Mouse (Mus musculus): ENCODE data around the gene Dcun1d1. TPM values are rescaled to one million over a fixed set of nuclear protein-coding genes. Genes with fewer than 3 reads are reported as not detected.
A peak's percentile ranks its signal among the peaks of the same experiment; 100 is the strongest.

The Dcun1d1 gene
- 10 to 100 TPM; 55.9 to 72.4 TPM for total RNA-seq (2021)
- long read RNA-seq, experiment 1, full-length matches to known transcripts = 10 of 12 reads
- long read RNA-seq, experiment 1, partial matches to known transcripts = 2 of 12 reads
- long read RNA-seq, experiment 1, other reads (novel, unspliced or antisense) = 0 of 12 reads
- long read RNA-seq, experiment 2, full-length matches to known transcripts = 47 of 70 reads
- long read RNA-seq, experiment 2, partial matches to known transcripts = 7 of 70 reads
- long read RNA-seq, experiment 2, other reads (novel, unspliced or antisense) = 16 of 70 reads

DNA sequence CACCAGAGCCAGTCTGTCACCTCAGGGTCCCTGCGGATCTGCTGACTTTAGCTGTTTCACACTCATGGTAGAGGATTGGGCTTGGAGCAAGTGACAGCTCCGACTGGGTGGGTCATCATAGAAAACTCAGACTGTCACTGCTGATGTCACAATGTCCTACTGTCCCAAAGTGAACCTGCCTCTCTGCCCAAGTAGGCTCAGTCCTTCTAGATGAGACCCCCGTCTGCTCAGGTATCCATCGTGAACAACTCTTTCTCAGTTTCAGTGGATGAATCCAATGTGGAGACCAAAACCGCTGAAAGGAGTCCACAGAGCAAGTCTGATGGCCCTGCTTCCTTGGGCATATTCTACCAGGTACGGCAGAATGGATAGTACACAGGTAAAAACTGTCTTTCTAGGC lies at the start of gene Dcun1d1:
Gene Dcun1d1 (minus strand): TSS at position 101 of the 400 bp plus-strand sequence.
- no peak for DNase-seq (ENCODE audit: low spot score in 2 of 2)

DNA sequence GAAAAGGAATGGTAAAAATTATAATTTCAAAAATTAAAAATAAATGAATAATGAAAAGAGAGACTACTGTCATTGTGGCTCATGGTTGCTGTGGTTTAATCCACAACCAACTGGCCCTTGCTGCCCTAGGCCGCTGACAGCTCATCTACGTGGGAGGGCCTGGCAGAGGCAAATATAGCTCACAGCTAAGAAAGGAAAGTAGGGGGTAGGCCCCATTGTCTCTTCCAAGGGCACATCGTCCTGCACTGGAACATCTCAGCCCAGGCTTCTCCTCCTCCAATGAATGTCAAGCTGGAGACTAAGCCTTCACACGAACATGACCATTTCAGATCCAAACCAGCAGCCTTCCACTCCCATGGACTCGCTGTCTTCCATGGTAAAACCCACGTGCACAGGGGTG lies 49.0 kb upstream of the Dcun1d1 start:
- no peak for DNase-seq (ENCODE audit: low spot score in 2 of 2)

DNA sequence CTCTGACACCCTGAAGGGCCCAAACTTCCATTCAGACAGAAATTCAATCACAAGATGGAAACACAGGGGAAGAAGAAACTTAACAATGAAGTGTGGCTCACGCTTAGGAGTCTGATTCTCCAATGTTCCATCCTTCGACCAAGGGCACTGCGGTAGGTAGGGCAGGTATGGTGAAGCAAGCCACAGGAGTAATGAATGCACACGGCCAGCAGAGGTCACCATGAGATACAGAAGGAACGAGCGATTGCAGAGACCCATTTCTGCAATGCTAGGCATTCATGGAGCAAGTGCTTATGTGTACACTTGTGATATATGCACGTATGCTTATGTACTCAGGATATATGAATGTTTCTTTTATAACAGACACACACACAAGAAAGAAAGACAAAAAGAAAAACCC lies 36.3 kb upstream of the Dcun1d1 start:
- no peak for DNase-seq (ENCODE audit: low spot score in 2 of 2)

DNA sequence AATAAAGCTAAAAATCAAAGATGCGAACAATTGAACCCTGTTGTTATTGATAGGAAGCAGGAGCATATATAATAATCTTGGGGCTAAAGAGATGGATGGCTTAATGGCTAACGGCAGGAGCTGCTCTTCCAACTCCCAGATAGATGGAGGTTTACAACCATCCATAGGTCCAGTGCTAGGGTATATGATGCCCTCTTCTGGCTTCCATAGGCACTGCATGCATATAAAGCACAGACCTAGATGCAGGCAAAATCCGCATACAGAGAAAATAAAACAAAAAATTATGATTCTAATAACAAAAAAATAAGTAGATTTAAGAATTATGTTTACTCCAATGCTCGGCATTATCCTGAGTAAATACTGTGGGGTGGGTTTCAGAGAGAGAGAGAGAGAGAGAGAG lies 35.7 kb upstream of the Dcun1d1 start:
- DNase-seq (ENCODE audit: low spot score in 2 of 2) = no peak

DNA sequence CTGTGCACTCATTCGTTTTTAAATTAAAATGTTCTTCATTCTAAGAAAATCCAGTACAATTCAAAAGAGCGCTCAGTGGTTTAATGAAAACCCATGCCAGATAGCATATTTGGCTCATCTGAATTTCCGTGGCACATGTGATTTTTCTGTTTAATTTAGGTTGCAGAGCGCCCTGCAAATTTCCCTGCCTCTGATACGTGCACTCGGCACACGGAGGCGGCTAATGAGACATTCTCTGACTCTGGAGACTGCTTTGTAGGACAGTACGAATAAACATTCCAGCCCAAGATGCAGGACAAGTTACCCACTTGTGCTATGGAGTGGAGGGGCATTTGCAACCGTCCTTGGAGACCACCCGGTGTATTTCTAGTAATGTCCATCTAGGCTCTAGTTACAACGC lies 33.9 kb upstream of the Dcun1d1 start:
- no peak for DNase-seq (ENCODE audit: low spot score in 2 of 2)

DNA sequence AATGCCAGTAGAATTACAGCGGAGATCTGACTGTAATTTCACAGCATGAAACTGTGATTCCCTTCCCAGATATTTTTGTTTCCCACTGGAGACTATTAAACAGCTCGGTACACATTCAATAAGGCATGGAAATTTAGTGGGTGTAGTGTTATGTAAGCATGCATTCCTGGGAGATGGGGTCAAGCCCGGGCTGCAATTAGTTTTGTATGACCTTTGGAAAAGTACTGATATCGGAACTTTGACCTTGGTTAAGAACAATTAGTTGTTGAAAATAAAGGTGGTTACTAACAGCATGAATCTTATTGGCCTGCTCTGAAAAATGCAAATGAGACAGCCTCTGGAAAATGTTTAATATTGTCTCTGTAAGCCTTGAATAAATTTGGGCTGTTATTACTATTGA lies 33.2 kb upstream of the Dcun1d1 start:
- no peak for DNase-seq (ENCODE audit: low spot score in 2 of 2)

DNA sequence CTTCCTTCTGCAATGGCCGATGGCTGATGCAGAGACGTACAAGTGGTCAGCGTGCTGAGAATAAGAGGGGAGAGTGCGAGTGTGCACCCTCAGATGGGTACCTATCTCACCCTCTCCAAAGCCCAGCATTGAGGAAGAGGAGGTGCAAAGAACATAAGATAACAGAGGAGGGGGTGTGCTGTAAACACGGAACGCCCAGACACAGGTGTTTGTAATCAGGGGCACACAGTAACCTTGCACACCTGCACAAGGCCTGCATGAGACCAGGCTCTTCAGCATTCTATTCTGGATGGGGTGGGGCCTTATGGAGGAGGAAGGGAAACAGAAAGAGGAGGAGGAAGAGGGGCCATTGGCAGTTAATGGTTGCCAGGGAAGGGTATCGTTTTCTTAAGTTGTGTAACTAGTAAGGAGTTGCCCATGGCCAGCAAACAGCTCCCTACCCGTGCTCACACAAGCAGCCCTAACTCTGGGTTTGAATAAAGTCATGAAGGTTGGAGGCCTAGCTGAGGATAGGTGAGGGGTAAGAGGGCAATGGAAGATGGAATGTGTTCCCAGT lies 30.2 kb upstream of the Dcun1d1 start:
- no peak for DNase-seq (ENCODE audit: low spot score in 2 of 2)

DNA sequence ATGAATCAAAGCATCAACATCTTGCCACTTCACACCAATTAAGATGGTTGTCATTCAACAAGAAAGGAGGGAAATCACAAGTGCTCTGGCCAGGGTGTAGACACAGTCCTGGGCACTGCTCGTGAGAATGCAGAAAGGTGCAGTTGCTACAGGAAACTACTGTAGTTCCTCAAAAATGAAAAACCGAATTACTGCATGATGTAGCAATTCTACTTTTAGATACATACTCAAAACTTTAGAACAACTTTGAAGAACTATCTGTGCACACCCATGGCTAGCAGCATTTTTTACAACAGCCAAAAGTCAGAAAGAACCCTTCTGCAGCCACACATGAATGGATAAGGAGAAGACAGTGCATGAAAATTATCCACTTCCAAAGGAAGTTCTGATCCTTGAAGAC lies 29.2 kb upstream of the Dcun1d1 start:
- no peak for DNase-seq (ENCODE audit: low spot score in 2 of 2)

DNA sequence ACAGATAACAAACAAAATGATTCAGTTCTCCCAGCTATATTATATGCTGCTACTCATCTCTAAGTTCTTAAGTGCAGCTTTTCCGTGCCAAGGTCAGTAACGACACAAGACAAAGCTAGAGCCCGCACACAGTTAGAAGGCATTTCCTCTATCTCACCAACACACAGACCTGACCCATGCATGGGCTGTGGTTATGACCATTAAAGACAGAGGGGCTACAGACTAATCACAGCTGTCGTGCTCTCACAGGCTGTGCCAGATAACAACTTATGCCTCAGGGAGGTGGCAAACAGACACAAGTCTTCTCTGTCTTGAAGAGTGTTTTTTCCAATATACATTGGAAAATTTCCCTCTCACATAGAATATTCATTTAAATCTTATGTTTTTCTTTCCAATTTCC lies 27.7 kb upstream of the Dcun1d1 start:
- no peak for DNase-seq (ENCODE audit: low spot score in 2 of 2)

DNA sequence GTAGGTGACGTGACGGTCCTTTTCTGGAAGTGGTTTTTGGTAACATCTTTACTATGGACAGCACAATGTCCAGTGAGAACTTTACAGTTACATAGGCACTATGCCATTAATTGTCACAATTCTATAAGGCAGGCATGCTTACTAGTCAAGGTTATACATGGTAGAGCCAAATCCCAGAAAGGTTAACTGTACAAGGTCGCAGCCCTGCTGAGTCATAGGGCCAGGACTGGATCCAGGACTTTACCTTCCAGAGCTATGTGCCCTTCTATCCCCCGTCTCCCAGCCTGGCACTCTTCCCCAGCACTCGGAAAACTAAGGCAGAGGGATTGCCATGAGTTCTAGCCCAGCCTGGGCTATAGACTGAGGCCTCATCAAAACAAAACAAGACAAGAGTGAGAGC lies 26.7 kb upstream of the Dcun1d1 start:
- no peak for DNase-seq (ENCODE audit: low spot score in 2 of 2)

DNA sequence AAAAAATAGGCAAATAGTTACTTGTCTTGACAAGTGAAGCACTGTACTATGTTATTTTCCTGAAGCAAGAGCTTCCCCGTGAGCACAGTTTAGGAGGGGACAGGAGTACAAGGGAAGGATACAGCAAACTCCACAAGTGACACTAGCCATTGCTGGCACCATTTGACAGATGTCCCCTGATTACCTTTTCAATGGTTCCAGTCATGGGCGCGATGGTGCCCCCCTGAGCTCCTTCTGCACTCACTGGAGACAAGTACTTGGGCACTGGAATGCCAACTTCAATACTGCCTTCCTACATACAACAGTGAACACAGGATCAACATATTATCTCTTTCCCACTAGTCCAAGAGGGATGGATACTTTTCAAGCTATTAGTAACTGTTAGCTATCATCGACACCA lies 26.2 kb upstream of the Dcun1d1 start:
- no peak for DNase-seq (ENCODE audit: low spot score in 2 of 2)

DNA sequence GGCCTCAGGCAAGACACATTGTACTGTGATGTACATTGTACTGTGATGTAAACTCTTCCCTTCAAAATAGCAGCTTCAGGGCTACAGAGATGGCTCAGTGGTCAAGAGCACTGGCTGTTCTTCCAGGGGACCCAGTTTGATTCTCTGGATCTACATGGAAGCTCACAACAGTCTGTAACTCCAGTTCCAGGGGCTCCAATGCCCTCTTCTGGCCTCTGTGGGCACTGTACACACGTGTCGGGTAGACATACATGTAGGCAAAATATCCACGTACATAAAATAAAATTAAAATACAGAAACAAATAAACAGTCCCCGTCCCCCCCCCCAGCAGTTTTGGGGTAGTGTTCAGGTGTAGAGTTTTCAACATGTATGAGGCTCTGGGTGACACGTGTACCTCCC lies 25.7 kb upstream of the Dcun1d1 start:
- DNase-seq (ENCODE audit: low spot score in 2 of 2) = no peak

DNA sequence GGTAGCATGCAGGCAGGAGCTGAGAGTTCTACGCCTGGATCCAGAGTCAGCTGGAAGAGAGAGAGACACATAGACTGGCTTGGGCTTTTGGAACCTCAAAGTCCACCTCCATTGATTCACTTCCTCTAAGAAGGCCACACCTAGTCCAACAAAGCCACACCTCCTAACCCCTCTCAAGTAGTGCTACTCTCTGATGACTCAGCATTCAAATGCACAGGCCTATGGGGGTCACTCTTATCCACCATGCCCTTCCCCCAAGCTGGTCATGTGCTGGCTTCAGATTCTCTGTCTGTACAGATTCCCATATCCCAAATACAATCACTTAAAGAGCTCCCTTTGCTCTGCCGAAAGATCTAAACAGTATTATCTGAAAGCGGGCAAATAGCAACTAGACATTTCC lies 20.0 kb upstream of the Dcun1d1 start:
- DNase-seq (ENCODE audit: low spot score in 2 of 2) = no peak

DNA sequence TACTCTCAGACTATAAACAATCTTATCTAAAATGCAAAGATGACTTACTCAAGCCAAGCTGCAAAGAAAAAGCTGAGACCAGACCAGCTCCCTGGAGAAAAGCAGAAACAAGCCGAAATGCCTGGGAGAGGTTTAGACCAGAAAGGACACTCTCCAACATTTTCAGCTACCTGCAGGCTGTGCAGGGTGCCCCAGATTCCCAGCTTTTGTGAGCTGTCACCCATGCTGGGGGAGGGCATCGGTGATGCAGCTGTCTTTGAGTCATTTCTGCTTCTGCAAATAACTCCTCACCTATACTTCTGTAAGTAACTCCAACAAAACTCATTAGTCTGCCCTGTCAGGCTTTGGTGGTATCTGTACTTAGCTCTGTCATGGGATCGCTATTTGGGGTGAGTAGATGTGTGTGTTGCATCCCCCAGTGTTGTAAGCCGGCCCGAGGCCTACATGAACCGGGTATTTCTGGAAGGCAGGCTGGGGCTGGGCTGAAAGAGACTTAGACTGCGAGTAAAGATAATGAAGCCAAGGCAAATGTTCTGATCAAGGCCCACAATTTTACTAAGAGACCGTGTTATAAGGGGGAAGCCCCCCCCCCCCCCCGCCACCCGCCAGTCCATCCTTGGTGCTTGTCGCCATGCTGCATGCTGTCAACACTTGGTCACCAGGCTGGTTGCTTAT lies 17.8 kb upstream of the Dcun1d1 start:
- DNase-seq (ENCODE audit: low spot score in 2 of 2) = no peak

DNA sequence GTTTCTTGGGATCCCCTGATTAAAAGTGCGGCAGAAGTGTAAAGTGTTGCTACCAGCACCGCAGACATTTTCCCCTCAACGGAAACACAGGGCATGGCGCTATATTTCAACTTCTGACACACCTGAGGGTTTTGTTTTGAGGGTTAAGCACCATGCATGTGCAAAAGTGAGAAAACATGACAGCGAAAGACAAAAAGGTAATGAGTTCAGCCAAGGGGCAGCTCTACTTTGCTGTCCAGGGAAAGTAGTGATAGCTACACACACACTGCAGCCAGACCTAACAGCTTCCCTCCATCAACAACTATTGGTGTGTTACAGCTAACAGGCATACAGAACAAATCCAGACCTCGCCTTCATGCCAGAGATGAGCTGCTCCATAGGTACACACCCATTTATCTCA lies 16.6 kb upstream of the Dcun1d1 start:
- no peak for DNase-seq (ENCODE audit: low spot score in 2 of 2)

DNA sequence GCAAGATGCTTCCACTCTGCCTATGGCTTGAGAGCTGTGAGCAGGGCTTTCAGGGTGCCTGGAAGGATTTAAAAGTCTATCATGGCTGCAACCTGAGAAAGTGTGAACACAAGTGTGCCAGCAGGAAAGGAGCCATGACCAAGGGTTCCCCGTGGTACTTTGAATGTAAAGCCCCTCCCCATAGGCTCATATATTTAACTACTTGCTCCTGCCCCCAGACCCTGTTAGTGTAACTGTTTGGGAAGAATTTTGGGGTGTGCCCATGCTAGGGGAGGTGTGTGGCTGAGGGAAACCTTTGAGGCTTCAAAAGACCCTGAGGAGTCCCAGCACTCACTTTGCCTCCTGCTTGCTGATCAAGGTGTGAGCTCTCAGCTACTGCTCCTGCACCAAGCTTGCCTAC lies 15.9 kb upstream of the Dcun1d1 start:
- DNase-seq (ENCODE audit: low spot score in 2 of 2) = no peak

DNA sequence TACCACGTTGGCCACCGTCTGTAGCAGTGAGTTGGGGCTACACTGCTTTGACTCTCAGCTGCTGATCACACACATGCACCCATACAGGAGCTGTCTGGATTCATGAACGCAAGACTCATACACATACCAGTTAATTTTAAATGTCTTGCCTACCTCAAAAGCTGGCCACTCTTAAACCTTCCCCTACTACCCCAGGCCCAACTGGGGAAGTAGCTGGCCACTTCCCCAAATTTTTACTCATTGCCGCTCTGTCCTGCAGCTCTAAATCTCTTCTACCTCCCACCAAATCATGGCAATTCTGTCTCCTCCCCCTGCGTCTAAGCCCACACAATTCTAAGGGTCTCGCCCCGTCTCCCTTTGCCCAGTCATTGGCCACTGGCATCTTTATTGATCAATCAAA lies 11.0 kb upstream of the Dcun1d1 start:
- DNase-seq (ENCODE audit: low spot score in 2 of 2) = no peak

DNA sequence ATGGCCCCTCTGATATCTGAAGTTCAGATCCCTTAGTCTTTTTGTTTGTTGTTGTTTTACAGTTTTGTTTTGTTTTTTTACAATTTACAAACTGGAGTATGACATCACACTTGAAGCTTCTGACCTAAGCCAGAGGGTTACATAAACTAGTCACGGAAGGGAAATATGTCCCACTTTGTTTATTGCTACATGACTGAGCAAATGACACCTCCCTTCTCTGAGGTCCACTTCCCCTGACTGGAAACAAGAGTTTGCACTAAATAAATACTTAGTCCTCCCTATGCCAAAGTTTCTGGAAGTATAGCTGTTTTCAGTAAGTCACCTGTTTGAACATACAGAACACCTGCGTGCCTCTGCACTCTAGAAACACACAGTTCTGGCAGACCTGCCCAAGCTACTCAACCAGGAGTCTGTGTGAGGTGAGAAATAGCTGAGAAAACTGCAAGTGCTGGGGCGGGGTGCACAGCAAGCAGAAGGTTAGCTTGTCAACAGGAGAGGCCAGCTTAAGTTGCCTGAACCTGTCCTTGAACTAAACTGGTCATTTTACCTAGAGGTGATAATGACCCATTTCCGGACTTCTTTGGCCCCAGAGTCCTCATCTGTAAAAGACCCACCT lies 3.4 kb upstream of the Dcun1d1 start:
- DNase-seq (ENCODE audit: low spot score in 2 of 2) = no peak

DNA sequence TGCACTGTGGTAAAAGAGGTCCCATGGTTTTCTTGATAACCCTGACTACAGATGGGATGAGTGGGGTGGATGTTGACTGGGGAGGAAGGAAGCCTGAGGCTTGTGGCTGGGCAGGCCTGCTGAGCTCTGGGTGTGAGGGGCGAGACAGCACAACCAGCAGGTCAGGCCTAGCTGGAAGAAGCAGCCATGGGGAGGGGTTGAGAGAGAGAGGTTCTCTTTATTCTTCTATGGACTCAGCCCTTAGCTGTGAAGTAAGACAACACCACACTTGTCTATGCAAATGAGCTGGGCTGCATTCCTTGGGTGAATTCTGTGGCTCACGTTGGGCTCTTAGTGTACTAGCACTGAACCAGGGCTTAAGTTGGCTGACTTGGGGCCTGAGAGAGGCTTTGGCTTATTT lies 2.8 kb upstream of the Dcun1d1 start:
- DNase-seq (ENCODE audit: low spot score in 2 of 2) = no peak

DNA sequence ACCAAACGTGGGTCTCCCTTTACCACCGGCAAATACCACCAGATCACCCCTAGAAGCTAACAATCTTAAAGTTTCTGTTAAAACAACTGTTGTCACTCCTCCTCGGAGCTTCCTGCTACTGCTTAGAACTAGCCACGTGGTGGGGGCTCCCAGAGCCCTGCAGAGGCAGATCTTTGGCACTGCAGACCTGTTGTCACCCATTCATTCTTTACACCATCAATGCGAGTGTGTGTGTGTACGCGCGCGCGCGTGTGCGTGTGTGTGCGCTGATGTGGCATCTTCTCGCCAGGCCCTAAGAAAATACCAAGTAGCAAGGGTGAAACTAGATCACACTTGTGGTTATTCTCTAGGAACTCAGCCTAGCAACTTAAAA lies 3.9 kb downstream of the Dcun1d1 start:
- DNase-seq (ENCODE audit: low spot score in 2 of 2) = no peak

DNA sequence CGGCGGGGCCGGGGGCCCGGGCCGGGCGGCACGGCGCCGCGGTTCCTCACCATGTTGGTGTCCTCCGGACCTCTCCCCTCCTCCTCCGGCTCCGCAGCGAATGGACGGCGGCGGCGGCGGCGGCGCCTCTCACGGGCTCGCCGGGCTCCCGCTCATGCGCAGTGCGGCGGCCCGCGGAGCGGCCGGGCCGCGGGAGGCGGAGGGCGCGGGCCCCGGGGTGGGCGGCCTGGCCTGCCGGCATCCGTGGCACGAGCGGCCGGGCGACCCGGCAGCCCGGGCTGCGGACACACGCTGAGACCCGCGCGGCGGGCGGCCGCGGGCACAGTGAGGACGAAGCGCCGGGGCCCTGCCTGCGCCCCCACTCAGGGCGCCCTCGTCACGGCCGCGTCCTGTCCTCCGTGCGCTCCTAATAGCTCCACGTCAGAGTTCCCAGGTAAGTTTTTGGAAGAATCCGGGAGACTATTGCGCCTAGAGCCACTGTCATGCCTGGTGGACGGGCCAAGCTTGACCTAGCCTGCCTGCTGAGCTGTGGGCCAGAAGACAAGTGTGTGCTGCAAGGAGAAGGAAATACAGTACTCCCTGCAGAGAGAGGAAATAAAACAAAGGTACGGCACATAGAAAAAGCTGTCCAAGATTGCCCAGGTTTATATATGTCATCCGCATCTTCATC lies 4.4 kb downstream of the Dcun1d1 start:
- peak; percentile 85 to 87 for DNase-seq (ENCODE audit: low spot score in 2 of 2)
